Mouse (Mus musculus): ENCODE measurements around the gene Prickle4. TPM values are rescaled to one million over a fixed set of nuclear protein-coding genes. Genes with fewer than 3 reads are reported as not detected.

Gene Prickle4
- polyA plus RNA-seq, 1 experiment from 2014 or later, result 0.76 TPM

GRCm38 (mm10) chr17:47693671-47694441 lies 680 bp downstream of the Prickle4 start:
- 71% methylated on average over 12 of the region's 13 CpGs for WGBS (ENCODE audit: missing documents)
- H3K27ac ChIP-seq, result no peak overlapping the region

GRCm38 (mm10) chr17:47691650-47692049 lies 2.9 kb downstream of the Prickle4 start:
- Histone ChIP-seq H3K79me2 (ENCODE audit: inconsistent target) (peaks cover 11% of the 10 kb centered on the region; the same call in 1 of the 2 replicates), H3K4me3 (ENCODE audit: inconsistent target) (no peak overlapping the region), H3K27ac (no peak overlapping the region), H3K36me3 (ENCODE audit: inconsistent target) (no peaks in the 10 kb centered on the region)
- WGBS (ENCODE audit: missing documents), result 90% methylated on average over 3 of the region's 3 CpGs

More at GRCm38 (mm10) chr17:47693671-47694441, 680 bp downstream of the Prickle4 start:
- Histone ChIP-seq H3K36me3 (ENCODE audit: inconsistent target) (no peaks in the 10 kb centered on the region), H3K79me2 (ENCODE audit: inconsistent target) (no peaks in the 10 kb centered on the region), H3K4me3 (ENCODE audit: inconsistent target) (peak overlapping the region; percentile 32)

GRCm38 (mm10) chr17:47689894-47690293 lies 4.6 kb downstream of the Prickle4 start:
- no peak overlapping the region for H3K4me3 ChIP-seq (ENCODE audit: inconsistent target)
- H3K36me3 ChIP-seq (ENCODE audit: inconsistent target), result no peaks in the 10 kb centered on the region; the same call in 1 of the 2 replicates
- peaks cover 11% of the 10 kb centered on the region; the same call in 1 of the 2 replicates for H3K79me2 ChIP-seq (ENCODE audit: inconsistent target)
- H3K27ac ChIP-seq, result no peak overlapping the region
- WGBS (ENCODE audit: missing documents), result 93% methylated on average over 7 of the region's 8 CpGs

GRCm38 (mm10) chr17:47688608-47689575 lies 5.6 kb downstream of the Prickle4 start, which contains the start of gene Frs3:
Frs3 (plus strand) TSS chr17:47689030.
- 4% methylated on average over 46 of the region's 58 CpGs for WGBS (ENCODE audit: missing documents)

GRCm38 (mm10) chr17:47688344-47688607 lies 6.3 kb downstream of the Prickle4 start, which contains the start of gene Tomm6:
Tomm6 (minus strand) TSS chr17:47688386.
- H3K79me2 ChIP-seq (ENCODE audit: inconsistent target), result peaks cover 11% of the 10 kb centered on the region; the same call in 1 of the 2 replicates
- peak within 1 kb of the TSS; percentile 65 for H3K27ac ChIP-seq
- H3K36me3 ChIP-seq (ENCODE audit: inconsistent target), result no peaks in the 10 kb centered on the region; the same call in 1 of the 2 replicates
- WGBS (ENCODE audit: missing documents), result 1% methylated on average over 9 of the region's 9 CpGs
- peak within 1 kb of the TSS; percentile 87 for H3K4me3 ChIP-seq (ENCODE audit: inconsistent target)

More at GRCm38 (mm10) chr17:47688608-47689575, 5.6 kb downstream of the Prickle4 start, which contains the start of gene Frs3:
- peaks cover 11% of the 10 kb centered on the region; the same call in 1 of the 2 replicates for H3K79me2 ChIP-seq (ENCODE audit: inconsistent target)
- peak within 1 kb of the TSS; percentile 87 for H3K4me3 ChIP-seq (ENCODE audit: inconsistent target)
- H3K36me3 ChIP-seq (ENCODE audit: inconsistent target), result no peaks in the 10 kb centered on the region; the same call in 1 of the 2 replicates
- peak within 1 kb of the TSS; percentile 65 for H3K27ac ChIP-seq

GRCm38 (mm10) chr17:47687409-47688343 lies 6.9 kb downstream of the Prickle4 start:
- under 1% methylated on average over 70 of the region's 70 CpGs for WGBS (ENCODE audit: missing documents)
- Histone ChIP-seq H3K79me2 (ENCODE audit: inconsistent target) (peaks cover 11% of the 10 kb centered on the region; the same call in 1 of the 2 replicates), H3K36me3 (ENCODE audit: inconsistent target) (no peaks in the 10 kb centered on the region; the same call in 1 of the 2 replicates), H3K27ac (peak overlapping the region; percentile 65), H3K4me3 (ENCODE audit: inconsistent target) (peak overlapping the region; percentile 87)

- H3K79me2 ChIP-seq (ENCODE audit: inconsistent target), result peaks cover 11% of the 10 kb centered on the region; the same call in 1 of the 2 replicates
- WGBS (ENCODE audit: missing documents), result 79% methylated on average over 4 of the region's 4 CpGs
- H3K4me3 ChIP-seq (ENCODE audit: inconsistent target), result no peak overlapping the region
- peaks cover 14% of the 10 kb centered on the region for H3K36me3 ChIP-seq (ENCODE audit: inconsistent target)
- H3K27ac ChIP-seq, result no peak overlapping the region
These were observed 11.7 kb downstream of the Prickle4 start for GRCm38 (mm10) chr17:47682836-47683235.

- Histone ChIP-seq H3K4me3 (ENCODE audit: inconsistent target) (no peak overlapping the region), H3K79me2 (ENCODE audit: inconsistent target) (no peaks in the 10 kb centered on the region), H3K36me3 (ENCODE audit: inconsistent target) (peaks cover 14% of the 10 kb centered on the region), H3K27ac (no peak overlapping the region)
- 95% methylated on average over 5 of the region's 5 CpGs for WGBS (ENCODE audit: missing documents)
These were observed 15.8 kb downstream of the Prickle4 start for GRCm38 (mm10) chr17:47678702-47679101.

GRCm38 (mm10) chr17:47678238-47678637 lies 16.3 kb downstream of the Prickle4 start:
- 89% methylated on average over 5 of the region's 5 CpGs for WGBS (ENCODE audit: missing documents)
- H3K27ac ChIP-seq, result no peak overlapping the region
- H3K79me2 ChIP-seq (ENCODE audit: inconsistent target), result no peaks in the 10 kb centered on the region
- no peak overlapping the region for H3K4me3 ChIP-seq (ENCODE audit: inconsistent target)
- H3K36me3 ChIP-seq (ENCODE audit: inconsistent target), result peaks cover 14% of the 10 kb centered on the region

- Histone ChIP-seq H3K4me3 (ENCODE audit: inconsistent target) (no peak overlapping the region), H3K27ac (no peak overlapping the region), H3K36me3 (ENCODE audit: inconsistent target) (peaks cover 14% of the 10 kb centered on the region), H3K79me2 (ENCODE audit: inconsistent target) (no peaks in the 10 kb centered on the region)
- WGBS (ENCODE audit: missing documents), result 27% methylated on average over 9 of the region's 9 CpGs
These were observed 18.0 kb downstream of the Prickle4 start for GRCm38 (mm10) chr17:47676581-47676980.

- Histone ChIP-seq H3K79me2 (ENCODE audit: inconsistent target) (no peaks in the 10 kb centered on the region), H3K4me3 (ENCODE audit: inconsistent target) (no peak overlapping the region)
- WGBS (ENCODE audit: missing documents), result 17% methylated on average over 68 of the region's 68 CpGs
These were observed 22.0 kb downstream of the Prickle4 start for GRCm38 (mm10) chr17:47672311-47673111.

GRCm38 (mm10) chr17:47671988-47672310 lies 22.6 kb downstream of the Prickle4 start:
- Histone ChIP-seq H3K36me3 (ENCODE audit: inconsistent target) (no peaks in the 10 kb centered on the region), H3K4me3 (ENCODE audit: inconsistent target) (no peak overlapping the region), H3K79me2 (ENCODE audit: inconsistent target) (no peaks in the 10 kb centered on the region), H3K27ac (no peak overlapping the region)
- WGBS (ENCODE audit: missing documents), result 66% methylated on average over 14 of the region's 14 CpGs

More at GRCm38 (mm10) chr17:47672311-47673111, 22.0 kb downstream of the Prickle4 start:
- Histone ChIP-seq H3K27ac (no peak overlapping the region), H3K36me3 (ENCODE audit: inconsistent target) (no peaks in the 10 kb centered on the region)

- Histone ChIP-seq H3K79me2 (ENCODE audit: inconsistent target) (no peaks in the 10 kb centered on the region), H3K36me3 (ENCODE audit: inconsistent target) (no peaks in the 10 kb centered on the region), H3K27ac (no peak overlapping the region), H3K4me3 (ENCODE audit: inconsistent target) (no peak overlapping the region)
- WGBS (ENCODE audit: missing documents), result 96% methylated on average over 4 of the region's 4 CpGs
These were observed 25.4 kb downstream of the Prickle4 start for GRCm38 (mm10) chr17:47669166-47669565.

All from macrophage (primary cell).